Mouse (Mus musculus) cerebellum, adult 9-11 months (tissue): Measurements from ENCODE around the gene Rbl1.
"Not testable (repeated sequence)": the region's sequence is repeated elsewhere in the genome, so short reads cannot be mapped to it uniquely, and the experiment has no call there.

Experiments
- DNase-seq: peaks from one replicate; pipeline ENCODE4 v3.0.0; 2022

Rbl1 gene

GRCm38 (mm10) chr2:157204366-157205218 lies at the start of gene Rbl1:
Gene Rbl1, minus strand, starts transcription at chr2:157204534.
- peak; percentile 89 for DNase-seq

- no peak for DNase-seq
Observed at GRCm38 (mm10) chr2:157248111-157248510, 43.8 kb upstream of the Rbl1 start.

GRCm38 (mm10) chr2:157245603-157246002 lies 41.3 kb upstream of the Rbl1 start:
- DNase-seq: no peak

- no peak for DNase-seq
Observed at GRCm38 (mm10) chr2:157245001-157245400, 40.7 kb upstream of the Rbl1 start.

- DNase-seq: no peak
Observed at GRCm38 (mm10) chr2:157235946-157236345, 31.6 kb upstream of the Rbl1 start.

GRCm38 (mm10) chr2:157221916-157222315 lies 17.6 kb upstream of the Rbl1 start:
- not testable (repeated sequence) for DNase-seq

- DNase-seq: no peak
Observed at GRCm38 (mm10) chr2:157220108-157220507, 15.8 kb upstream of the Rbl1 start.

- DNase-seq: no peak
Observed at GRCm38 (mm10) chr2:157211731-157212130, 7.4 kb upstream of the Rbl1 start.

- peak; percentile 36 for DNase-seq
Observed at GRCm38 (mm10) chr2:157203459-157204365, 622 bp downstream of the Rbl1 start.

- DNase-seq: no peak
Observed at GRCm38 (mm10) chr2:157203026-157203425, 1.3 kb downstream of the Rbl1 start.

- no peak for DNase-seq
Observed at GRCm38 (mm10) chr2:157202361-157202760, 2.0 kb downstream of the Rbl1 start.

- no peak for DNase-seq
Observed at GRCm38 (mm10) chr2:157201081-157201830, 3.1 kb downstream of the Rbl1 start.

GRCm38 (mm10) chr2:157198405-157198804 lies 5.9 kb downstream of the Rbl1 start:
- DNase-seq: not testable (repeated sequence)

GRCm38 (mm10) chr2:157190651-157191050 lies 13.7 kb downstream of the Rbl1 start:
- no peak for DNase-seq

- DNase-seq: no peak
Observed at GRCm38 (mm10) chr2:157187223-157187622, 17.1 kb downstream of the Rbl1 start.

GRCm38 (mm10) chr2:157186504-157186903 lies 17.8 kb downstream of the Rbl1 start:
- no peak for DNase-seq

- DNase-seq: no peak
Observed at GRCm38 (mm10) chr2:157185022-157185660, 19.2 kb downstream of the Rbl1 start.

- DNase-seq: no peak
Observed at GRCm38 (mm10) chr2:157178167-157178566, 26.2 kb downstream of the Rbl1 start.

- DNase-seq: no peak
Observed at GRCm38 (mm10) chr2:157176248-157176647, 28.1 kb downstream of the Rbl1 start.

- no peak for DNase-seq
Observed at GRCm38 (mm10) chr2:157174416-157174815, 29.9 kb downstream of the Rbl1 start.

- no peak for DNase-seq
Observed at GRCm38 (mm10) chr2:157173555-157173954, 30.8 kb downstream of the Rbl1 start.

GRCm38 (mm10) chr2:157172984-157173383 lies 31.4 kb downstream of the Rbl1 start:
- no peak for DNase-seq
